Mouse (Mus musculus) midbrain, embryonic 11.5 days (tissue): Measurements from ENCODE around the gene Klhdc7a. TPM values are rescaled to one million over a fixed set of nuclear protein-coding genes. Genes with fewer than 3 reads are reported as not detected.

Experiments used
- ATAC-seq: fragments of 200-750 bp; cut with Nextera tagmentation; 2 replicates; pipeline ENCODE4 v1.8.0; 2017; ENCODE audit warnings: moderate TSS enrichment, moderate library complexity; ENCODE audit not compliant: low FRiP score
- DNase-seq: peaks from one replicate; pipeline ENCODE4 v3.0.0; 2015; ENCODE audit warnings: low spot score; ENCODE audit errors: missing footprints
- H3K27ac ChIP-seq: fragments of 300-500 bp; sonication (generic); 2 replicates; pipeline ENCODE4 v1.5.1; 2014; ENCODE audit warnings: low read depth, low read length
- H3K27me3 ChIP-seq: fragments of 300-500 bp; sonication (generic); 2 replicates; pipeline ENCODE4 v1.6.1; 2014; ENCODE audit warnings: mild to moderate bottlenecking, low read length, moderate library complexity, mixed read lengths; ENCODE audit not compliant: control insufficient read depth, insufficient read depth
- H3K36me3 ChIP-seq: fragments of 300-500 bp; sonication (generic); 2 replicates; pipeline ENCODE4 v1.6.1; 2014; ENCODE audit warnings: mild to moderate bottlenecking, low read length, moderate library complexity, mixed read lengths; ENCODE audit not compliant: control insufficient read depth, insufficient read depth
- H3K4me1 ChIP-seq: fragments of 300-500 bp; sonication (generic); 2 replicates; pipeline ENCODE4 v1.6.1; 2014; ENCODE audit warnings: low read length; ENCODE audit not compliant: control insufficient read depth, insufficient read depth
- H3K4me2 ChIP-seq: fragments of 300-500 bp; sonication (generic); 2 replicates; pipeline ENCODE4 v1.6.1; 2014; ENCODE audit warnings: mild to moderate bottlenecking, moderate library complexity
- H3K4me3 ChIP-seq: fragments of 300-500 bp; sonication (generic); 2 replicates; pipeline ENCODE4 v1.5.1; 2014; ENCODE audit warnings: low read depth, low read length
- H3K9ac ChIP-seq: fragments of 300-500 bp; sonication (generic); 2 replicates; pipeline ENCODE4 v1.6.1; 2014; ENCODE audit warnings: low read length
- H3K9me3 ChIP-seq: fragments of 300-500 bp; sonication (generic); 2 replicates; pipeline ENCODE4 v1.6.1; 2016; ENCODE audit warnings: low read length; ENCODE audit not compliant: control insufficient read depth
- WGBS: fragments of 180-500 bp; shearing (Covaris S2); extraction: QIAGEN DNeasy Blood & Tissue Kit; methylation state at CpG from one replicate; pipeline ENCODE4 v1.1.7; 2014; 5-methylcytosine and 5-hydroxymethylcytosine counted together
- polyA plus RNA-seq: library from polyadenylated mRNA; unstranded; fragments of >200 nt; fragmentation: Nextera tagmentation; extraction: Ambion mirVana; gene quantifications from 2 replicates; pipeline ENCODE4 v1.2.1, GENCODE M21; 2014

Gene Klhdc7a
- polyA plus RNA-seq, result 0.10 and 0.17 TPM in 2 replicates

- H3K4me2 ChIP-seq, result no peak within 1 kb of the TSS
These were observed at the start of gene Klhdc7a for GRCm38 (mm10) chr4:139967922-139968321. Gene Klhdc7a, minus strand, starts transcription at chr4:139968026.

GRCm38 (mm10) chr4:140015916-140016315 is 48.1 kb upstream of the Klhdc7a start:
- ATAC-seq (no peak), DNase-seq (no peak)
- no peak overlapping the region for H3K9ac ChIP-seq
- no peaks in the 10 kb centered on the region for H3K36me3 ChIP-seq
- H3K4me1 ChIP-seq, result no peaks in the 10 kb centered on the region
- no peaks in the 10 kb centered on the region for H3K9me3 ChIP-seq
- H3K27me3 ChIP-seq, result no peaks in the 10 kb centered on the region
- no peak overlapping the region for H3K27ac ChIP-seq
- no peak overlapping the region for H3K4me2 ChIP-seq
- 79% methylated on average over 7 of the region's 7 CpGs for WGBS
- H3K4me3 ChIP-seq, result no peak overlapping the region

More at GRCm38 (mm10) chr4:139967922-139968321, at the start of gene Klhdc7a:
- Histone ChIP-seq H3K9ac (no peak within 1 kb of the TSS), H3K27me3 (no peaks in the 10 kb centered on the region), H3K9me3 (no peaks in the 10 kb centered on the region), H3K36me3 (no peaks in the 10 kb centered on the region), H3K4me1 (peaks cover 3% of the 10 kb centered on the region; the same call in 1 of the 2 replicates), H3K27ac (no peak within 1 kb of the TSS), H3K4me3 (no peak within 1 kb of the TSS)
- 43% methylated on average over 4 of the region's 4 CpGs for WGBS
- DNase-seq (no peak), ATAC-seq (no peak)

GRCm38 (mm10) chr4:140010728-140011470 is 43.1 kb upstream of the Klhdc7a start:
- no peaks in the 10 kb centered on the region for H3K27me3 ChIP-seq
- no peak overlapping the region for H3K9ac ChIP-seq
- WGBS, result 73% methylated on average over 11 of the region's 11 CpGs
- no peaks in the 10 kb centered on the region for H3K36me3 ChIP-seq
- DNase-seq, result no peak
- no peak overlapping the region for H3K4me2 ChIP-seq
- H3K4me3 ChIP-seq, result no peak overlapping the region
- no peak overlapping the region for H3K27ac ChIP-seq
- H3K4me1 ChIP-seq, result no peaks in the 10 kb centered on the region
- H3K9me3 ChIP-seq, result no peaks in the 10 kb centered on the region
- ATAC-seq, result peak; percentile 62; the same call in 1 of the 2 replicates

GRCm38 (mm10) chr4:140004932-140005331 is 37.1 kb upstream of the Klhdc7a start:
- Histone ChIP-seq H3K4me2 (peak overlapping the region; percentile 43; the same call in 1 of the 2 replicates), H3K9me3 (no peaks in the 10 kb centered on the region), H3K9ac (no peak overlapping the region; the same call in 1 of the 2 replicates), H3K4me3 (0 out of 2 replicates have a peak overlapping the region, but pooled peaks have one; percentile 4), H3K27me3 (peaks cover under 1% of the 10 kb centered on the region), H3K36me3 (no peaks in the 10 kb centered on the region), H3K4me1 (peaks cover 9% of the 10 kb centered on the region), H3K27ac (no peak overlapping the region)
- ATAC-seq (no peak), DNase-seq (peak; percentile 86)
- WGBS, result 31% methylated on average over 5 of the region's 5 CpGs

- Histone ChIP-seq H3K4me3 (peak overlapping the region; percentile 4; the same call in 1 of the 2 replicates), H3K9ac (peak overlapping the region; percentile 21; the same call in 1 of the 2 replicates), H3K36me3 (no peaks in the 10 kb centered on the region), H3K27me3 (peaks cover 2% of the 10 kb centered on the region), H3K9me3 (no peaks in the 10 kb centered on the region), H3K4me1 (peaks cover 9% of the 10 kb centered on the region), H3K27ac (no peak overlapping the region), H3K4me2 (peak overlapping the region; percentile 43)
- DNase-seq, result no peak
- ATAC-seq, result peak; percentile 62
- 18% methylated on average over 12 of the region's 12 CpGs for WGBS
These were observed 36.3 kb upstream of the Klhdc7a start for GRCm38 (mm10) chr4:140004170-140004569.

- Histone ChIP-seq H3K9me3 (no peaks in the 10 kb centered on the region), H3K4me3 (no peak overlapping the region), H3K4me1 (peaks cover 15% of the 10 kb centered on the region), H3K9ac (no peak overlapping the region), H3K27me3 (peaks cover 2% of the 10 kb centered on the region), H3K4me2 (no peak overlapping the region), H3K36me3 (no peaks in the 10 kb centered on the region), H3K27ac (no peak overlapping the region)
- WGBS, result 10% methylated on average over 12 of the region's 12 CpGs
- DNase-seq, result no peak
- no peak for ATAC-seq
These were observed 34.2 kb upstream of the Klhdc7a start for GRCm38 (mm10) chr4:140002069-140002468.

GRCm38 (mm10) chr4:140000911-140001310 is 33.1 kb upstream of the Klhdc7a start:
- ATAC-seq (no peak), DNase-seq (no peak)
- Histone ChIP-seq H3K4me3 (no peak overlapping the region), H3K9ac (no peak overlapping the region), H3K4me1 (peaks cover 17% of the 10 kb centered on the region), H3K27ac (no peak overlapping the region), H3K4me2 (no peak overlapping the region), H3K9me3 (no peaks in the 10 kb centered on the region), H3K36me3 (no peaks in the 10 kb centered on the region), H3K27me3 (peaks cover 2% of the 10 kb centered on the region)
- WGBS, result 71% methylated on average over 5 of the region's 5 CpGs

- ATAC-seq (no peak), DNase-seq (no peak)
- no peaks in the 10 kb centered on the region for H3K36me3 ChIP-seq
- WGBS, result 27% methylated on average over 7 of the region's 7 CpGs
- peaks cover 2% of the 10 kb centered on the region for H3K27me3 ChIP-seq
- peaks cover 12% of the 10 kb centered on the region for H3K4me1 ChIP-seq
- no peaks in the 10 kb centered on the region for H3K9me3 ChIP-seq
- no peak overlapping the region for H3K27ac ChIP-seq
- no peak overlapping the region for H3K9ac ChIP-seq
- no peak overlapping the region for H3K4me3 ChIP-seq
- H3K4me2 ChIP-seq, result no peak overlapping the region
These were observed 31.2 kb upstream of the Klhdc7a start for GRCm38 (mm10) chr4:139999033-139999432.

- Histone ChIP-seq H3K27ac (no peak overlapping the region), H3K4me1 (peaks cover 17% of the 10 kb centered on the region), H3K4me3 (no peak overlapping the region), H3K4me2 (no peak overlapping the region), H3K27me3 (0 out of 2 replicates have a peak, but pooled peaks cover 2% of the 10 kb centered on the region), H3K36me3 (no peaks in the 10 kb centered on the region), H3K9ac (no peak overlapping the region), H3K9me3 (no peaks in the 10 kb centered on the region)
- no peak for ATAC-seq
- no peak for DNase-seq
- WGBS, result 71% methylated on average over 8 of the region's 8 CpGs
These were observed 27.8 kb upstream of the Klhdc7a start for GRCm38 (mm10) chr4:139995659-139996058.
